Mouse (Mus musculus) heart, embryonic 11.5 days (tissue): ENCODE measurements at regions not wholly inside any gene's neighbourhood (a gene's known extent, or its start where the extent isn't known, plus 50 kb on each side); places are given as distances from the start of the nearest gene placed in this dataset.

Experiments
- ATAC-seq: fragments of 200-750 bp; cut with Nextera tagmentation; replicated peaks from 2 replicates; pipeline ENCODE4 v1.8.0; 2017; ENCODE audit warnings: moderate library complexity; ENCODE audit not compliant: insufficient number of reproducible peaks, low FRiP score, low TSS enrichment
- H3K27ac ChIP-seq: fragments of 300-500 bp; sonication (generic); 2 replicates; pipeline ENCODE4 v1.5.1; 2014; ENCODE audit warnings: mild to moderate bottlenecking, low read depth, low read length
- H3K27me3 ChIP-seq: fragments of 300-500 bp; sonication (generic); 2 replicates; pipeline ENCODE4 v1.6.1; 2014; ENCODE audit warnings: mild to moderate bottlenecking, low read length, mixed read lengths; ENCODE audit not compliant: control insufficient read depth, insufficient read depth
- H3K36me3 ChIP-seq: fragments of 300-500 bp; sonication (generic); 2 replicates; pipeline ENCODE4 v1.6.1; 2014; ENCODE audit warnings: mild to moderate bottlenecking, low read length, moderate library complexity, mixed read lengths; ENCODE audit not compliant: control insufficient read depth, insufficient read depth
- H3K4me1 ChIP-seq: fragments of 300-500 bp; sonication (generic); 2 replicates; pipeline ENCODE4 v1.6.1; 2014; ENCODE audit warnings: low read length; ENCODE audit not compliant: control insufficient read depth, insufficient read depth
- H3K4me2 ChIP-seq: fragments of 300-500 bp; sonication (generic); 2 replicates; pipeline ENCODE4 v1.6.1; 2014; ENCODE audit warnings: mild to moderate bottlenecking, moderate library complexity
- H3K4me3 ChIP-seq: fragments of 300-500 bp; sonication (generic); 2 replicates; pipeline ENCODE4 v1.5.1; 2014; ENCODE audit warnings: low read depth, low read length
- H3K9ac ChIP-seq: fragments of 300-500 bp; sonication (generic); 2 replicates; pipeline ENCODE4 v1.6.1; 2014; ENCODE audit warnings: mild to moderate bottlenecking, low read depth, low read length, moderate library complexity
- H3K9me3 ChIP-seq: fragments of 300-500 bp; sonication (generic); replicated peaks from 2 replicates; pipeline ENCODE4 v1.6.1; 2016; ENCODE audit warnings: low read length; ENCODE audit not compliant: control insufficient read depth
- WGBS: fragments of 180-500 bp; shearing (Covaris S2); extraction: QIAGEN DNeasy Blood & Tissue Kit; methylation state at CpG from one replicate; pipeline ENCODE4 v1.1.7; 2014; ENCODE audit not compliant: insufficient replicate concordance; 5-methylcytosine and 5-hydroxymethylcytosine counted together

DNA sequence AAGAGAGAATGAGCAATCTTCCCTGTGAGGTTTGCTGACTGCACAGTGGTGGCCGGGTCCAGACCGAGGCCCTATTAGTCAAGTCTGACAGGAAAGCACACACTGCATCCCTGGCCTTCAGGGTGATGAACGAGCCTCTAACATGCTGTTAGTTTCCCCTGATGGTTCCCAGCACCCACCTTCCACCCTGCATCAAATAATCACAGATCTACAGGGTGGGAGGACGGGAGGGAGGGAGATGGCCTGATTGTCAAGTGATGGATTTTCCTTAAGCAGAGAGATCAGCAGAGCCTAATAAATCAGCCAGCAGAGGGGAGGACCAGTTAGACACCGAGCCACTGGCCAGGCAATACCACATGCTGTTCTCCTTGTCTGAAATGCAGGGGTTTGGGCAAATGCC is 298.1 kb downstream of the Lyplal1 start:
- Histone ChIP-seq H3K27ac (no peak overlapping the region), H3K9ac (no peak overlapping the region), H3K4me1 (no peaks in the 10 kb centered on the region), H3K9me3 (no peaks in the 10 kb centered on the region), H3K36me3 (no peaks in the 10 kb centered on the region), H3K4me3 (no peak overlapping the region), H3K27me3 (no peaks in the 10 kb centered on the region), H3K4me2 (no peak overlapping the region)
- whole genome bisulfite sequencing, result 29% methylated on average over 5 of the region's 5 CpGs
- no peak for ATAC-seq

DNA sequence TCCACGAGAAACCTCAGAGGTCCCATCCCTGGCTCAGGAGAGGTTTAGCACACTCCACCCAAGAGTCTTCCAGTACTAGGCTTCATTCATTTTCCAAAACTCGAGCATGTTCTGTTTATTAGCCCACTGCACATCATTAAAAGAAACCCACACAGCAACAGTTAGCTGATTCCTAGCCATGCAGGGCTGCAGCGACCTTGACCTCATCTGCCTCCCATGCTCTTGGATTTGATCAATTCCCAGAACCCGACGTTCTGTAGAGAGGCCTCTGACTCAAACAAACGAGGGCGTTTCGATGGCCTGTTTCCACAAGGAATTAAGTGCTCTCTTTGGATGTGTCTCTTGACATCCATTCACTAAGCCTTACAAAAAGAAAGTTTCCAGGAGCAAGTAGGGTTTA is 294.9 kb downstream of the Lyplal1 start:
- Histone ChIP-seq H3K9me3 (no peaks in the 10 kb centered on the region), H3K4me3 (no peak overlapping the region), H3K36me3 (no peaks in the 10 kb centered on the region), H3K27ac (no peak overlapping the region), H3K4me2 (no peak overlapping the region), H3K9ac (no peak overlapping the region), H3K27me3 (no peaks in the 10 kb centered on the region), H3K4me1 (no peaks in the 10 kb centered on the region)
- WGBS, result 72% methylated on average over 8 of the region's 8 CpGs
- no peak for ATAC-seq

DNA sequence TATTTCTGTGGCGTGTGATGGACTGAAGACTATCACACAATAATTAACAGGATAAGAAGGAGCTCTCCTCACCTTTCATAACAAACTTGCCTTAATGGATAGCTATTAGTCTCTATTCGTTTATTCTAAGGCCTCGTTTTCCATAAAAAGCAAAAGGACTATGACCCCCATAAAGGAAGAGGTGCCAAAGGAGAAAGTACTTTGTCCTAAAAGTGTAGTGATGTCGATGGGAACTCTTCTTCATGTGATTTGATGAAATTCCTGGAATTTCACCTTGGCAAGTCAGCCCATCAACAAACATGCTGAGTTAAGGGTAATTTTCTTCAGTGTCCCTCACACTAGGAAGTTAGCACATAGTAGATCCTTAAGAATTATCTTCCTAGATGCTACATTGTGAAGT is 293.9 kb downstream of the Lyplal1 start:
- WGBS, result 72% methylated on average over 4 of the region's 4 CpGs
- H3K4me3 ChIP-seq, result no peak overlapping the region
- no peak for ATAC-seq
- H3K27ac ChIP-seq, result no peak overlapping the region
- H3K36me3 ChIP-seq, result no peaks in the 10 kb centered on the region
- no peak overlapping the region for H3K4me2 ChIP-seq
- H3K4me1 ChIP-seq, result no peaks in the 10 kb centered on the region
- no peaks in the 10 kb centered on the region for H3K27me3 ChIP-seq
- H3K9me3 ChIP-seq, result no peaks in the 10 kb centered on the region
- no peak overlapping the region for H3K9ac ChIP-seq

DNA sequence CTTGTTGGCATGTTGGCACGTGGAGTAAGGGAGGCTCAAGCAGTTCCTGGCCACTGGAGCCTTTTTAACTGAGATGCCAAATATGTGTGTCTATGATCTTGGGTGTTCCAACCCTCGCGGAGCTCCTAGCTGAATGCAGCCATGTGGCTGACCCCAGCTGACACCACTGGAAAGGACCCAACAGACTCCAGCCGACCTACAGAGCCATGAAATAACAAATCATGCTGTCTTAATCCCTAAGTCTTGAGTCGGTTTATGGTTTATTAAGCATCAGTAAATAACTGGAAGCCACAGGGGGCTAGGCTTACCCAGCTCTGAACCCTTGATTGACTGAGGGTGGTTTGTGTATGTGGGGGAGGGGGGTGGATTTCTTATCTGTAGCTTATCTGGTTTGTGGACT is 293.2 kb downstream of the Lyplal1 start:
- no peak overlapping the region for H3K4me3 ChIP-seq

DNA sequence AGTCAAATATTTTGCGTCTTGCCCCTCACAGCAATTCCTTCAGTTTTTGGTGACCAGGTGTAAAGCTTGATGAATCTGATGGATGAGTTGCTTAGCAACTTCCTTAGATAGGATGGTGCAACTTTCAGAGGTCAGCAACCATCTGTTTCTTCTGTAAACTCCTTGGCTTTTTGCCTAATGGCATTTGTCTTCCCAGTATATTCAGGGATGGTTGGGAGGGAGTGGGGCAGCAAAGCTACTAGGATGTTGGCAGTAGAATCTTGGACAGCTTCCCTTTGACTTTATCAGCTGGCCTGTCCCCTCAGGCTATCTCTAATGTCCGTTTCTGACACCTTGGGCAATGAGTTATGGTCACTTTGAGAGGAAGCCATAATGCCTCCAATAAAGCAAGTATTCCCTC is 289.1 kb downstream of the Lyplal1 start:
- no peaks in the 10 kb centered on the region for H3K27me3 ChIP-seq
- no peak overlapping the region for H3K9ac ChIP-seq
- 37% methylated on average over 2 of the region's 2 CpGs for WGBS

More for the DNA sequence above, 293.2 kb downstream of the Lyplal1 start:
- Histone ChIP-seq H3K9ac (no peak overlapping the region), H3K9me3 (no peaks in the 10 kb centered on the region), H3K27ac (no peak overlapping the region), H3K4me1 (no peaks in the 10 kb centered on the region), H3K27me3 (no peaks in the 10 kb centered on the region), H3K4me2 (no peak overlapping the region), H3K36me3 (no peaks in the 10 kb centered on the region)
- 32% methylated on average over 5 of the region's 5 CpGs for WGBS
- no peak for ATAC-seq

DNA sequence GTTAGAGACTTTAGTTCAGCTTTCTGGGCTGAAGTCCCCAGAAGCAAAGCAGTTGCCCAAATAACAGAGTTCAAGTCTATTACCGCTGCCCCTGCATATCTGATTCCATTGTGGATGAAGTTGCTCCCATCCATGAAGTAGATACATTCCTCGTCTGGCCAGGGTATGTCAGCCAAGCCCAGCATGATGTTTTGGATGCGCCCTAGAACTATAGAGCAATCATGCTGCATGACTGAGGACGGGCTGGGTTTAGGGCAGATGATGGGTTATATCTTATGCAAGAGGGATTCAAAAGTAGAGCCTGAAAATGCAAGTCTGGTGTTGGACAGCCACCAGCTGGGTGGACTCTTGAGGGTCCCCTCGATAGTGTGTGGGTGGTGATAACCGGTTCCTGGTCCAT is 288.6 kb downstream of the Lyplal1 start:
- Histone ChIP-seq H3K9ac (no peak overlapping the region), H3K27ac (no peak overlapping the region), H3K4me2 (no peak overlapping the region), H3K4me1 (no peaks in the 10 kb centered on the region), H3K27me3 (no peaks in the 10 kb centered on the region), H3K9me3 (no peaks in the 10 kb centered on the region), H3K36me3 (no peaks in the 10 kb centered on the region), H3K4me3 (no peak overlapping the region)
- no peak for ATAC-seq
- WGBS, result 82% methylated on average over 6 of the region's 6 CpGs

More for the DNA sequence above, 289.1 kb downstream of the Lyplal1 start:
- H3K4me1 ChIP-seq, result no peaks in the 10 kb centered on the region
- no peak overlapping the region for H3K4me3 ChIP-seq
- H3K27ac ChIP-seq, result no peak overlapping the region
- no peak overlapping the region for H3K4me2 ChIP-seq
- H3K36me3 ChIP-seq, result no peaks in the 10 kb centered on the region
- ATAC-seq, result no peak
- no peaks in the 10 kb centered on the region for H3K9me3 ChIP-seq

DNA sequence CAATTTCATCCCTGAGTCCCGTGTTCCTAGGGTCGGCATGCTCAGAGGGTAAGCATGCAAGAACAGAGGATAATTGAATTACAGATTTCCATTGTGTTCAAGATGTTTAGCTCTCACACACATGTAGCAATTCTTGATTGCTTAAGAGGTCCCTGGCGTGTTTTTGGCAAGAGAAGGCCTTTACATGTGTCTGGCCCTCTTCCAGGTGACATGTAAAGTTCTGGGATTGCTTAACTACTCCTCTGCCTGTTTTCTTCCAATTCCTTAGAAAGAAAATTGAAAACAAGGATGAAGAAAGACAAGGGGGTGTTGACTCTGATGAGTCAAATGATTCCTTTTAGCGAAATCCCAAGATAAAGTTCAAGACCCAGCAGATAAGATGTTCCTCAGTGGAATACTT is 285.1 kb downstream of the Lyplal1 start:
- no peaks in the 10 kb centered on the region for H3K9me3 ChIP-seq
- H3K9ac ChIP-seq, result no peak overlapping the region
- WGBS, result 77% methylated on average over 4 of the region's 4 CpGs
- H3K4me2 ChIP-seq, result no peak overlapping the region
- no peak overlapping the region for H3K4me3 ChIP-seq
- no peaks in the 10 kb centered on the region for H3K27me3 ChIP-seq
- H3K36me3 ChIP-seq, result no peaks in the 10 kb centered on the region
- no peak overlapping the region for H3K27ac ChIP-seq
- ATAC-seq, result no peak
- no peaks in the 10 kb centered on the region for H3K4me1 ChIP-seq

DNA sequence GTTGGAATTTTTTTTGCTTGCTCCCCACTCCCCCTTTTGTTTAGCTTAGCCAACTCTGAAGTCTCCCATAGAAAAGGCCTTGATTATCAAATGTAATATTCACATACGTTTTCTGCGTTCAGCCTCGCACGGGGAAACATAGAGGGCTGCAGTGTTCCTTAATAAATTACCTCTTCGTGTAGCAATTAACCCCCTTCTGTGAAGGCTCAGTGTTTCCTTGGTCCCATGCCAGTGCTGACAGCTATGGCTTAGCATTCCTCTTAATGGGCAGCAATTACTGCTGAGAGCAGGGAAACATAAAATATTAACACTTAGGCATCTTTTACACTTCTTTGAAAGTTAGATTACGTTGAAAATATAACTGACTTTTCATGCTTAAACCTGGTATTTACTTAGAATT is 282.9 kb downstream of the Lyplal1 start:
- Histone ChIP-seq H3K27ac (no peak overlapping the region), H3K36me3 (no peaks in the 10 kb centered on the region), H3K4me1 (no peaks in the 10 kb centered on the region), H3K27me3 (no peaks in the 10 kb centered on the region), H3K4me3 (no peak overlapping the region), H3K4me2 (no peak overlapping the region), H3K9ac (no peak overlapping the region), H3K9me3 (no peaks in the 10 kb centered on the region)
- WGBS, result 71% methylated on average over 6 of the region's 6 CpGs
- ATAC-seq, result no peak

DNA sequence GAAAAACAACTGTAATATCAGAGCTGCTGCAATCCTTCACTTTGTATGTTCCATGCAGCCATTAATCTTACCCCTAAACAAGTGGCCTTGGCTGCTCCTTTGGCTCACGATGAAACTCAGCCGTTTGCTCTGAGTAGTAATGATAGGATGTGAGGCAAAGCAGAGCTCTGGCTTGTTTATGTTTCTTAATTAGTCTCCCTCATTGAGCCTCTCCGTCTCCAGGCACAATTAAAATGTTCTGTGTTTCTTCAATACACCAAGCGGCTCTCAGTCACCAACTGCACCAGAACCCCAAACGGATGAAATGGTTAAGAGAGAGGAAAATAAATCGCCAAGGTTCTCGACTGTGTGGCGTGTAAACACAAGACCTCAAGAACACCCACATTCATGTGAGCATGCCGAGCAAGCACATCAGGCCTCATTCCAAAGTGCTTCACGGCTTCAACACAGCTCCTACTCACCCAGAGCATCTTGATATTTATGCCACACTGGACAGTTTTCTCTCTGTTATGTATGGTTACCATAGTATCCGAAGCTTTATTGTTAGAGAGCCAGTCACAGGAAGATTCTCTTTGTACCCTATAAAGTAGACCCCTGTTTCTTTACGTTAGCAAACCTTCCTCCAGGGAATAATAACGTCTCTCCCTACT is 280.4 kb downstream of the Lyplal1 start:
- WGBS, result 55% methylated on average over 13 of the region's 13 CpGs
- Histone ChIP-seq H3K27ac (no peak overlapping the region), H3K9ac (no peak overlapping the region), H3K4me1 (no peaks in the 10 kb centered on the region), H3K4me2 (no peak overlapping the region), H3K4me3 (no peak overlapping the region), H3K27me3 (no peaks in the 10 kb centered on the region), H3K9me3 (no peaks in the 10 kb centered on the region), H3K36me3 (no peaks in the 10 kb centered on the region)
- ATAC-seq, result no peak
